Mouse (Mus musculus) naive thymus-derived CD4-positive, alpha-beta T cell, adult 2 months (primary cell): ENCODE measurements at regions not wholly inside any gene's neighbourhood (a gene's known extent, or its start where the extent isn't known, plus 50 kb on each side); places are given as distances from the start of the nearest gene placed in this dataset.

ENCODE experiments used
- DNase-seq: peaks from one replicate; pipeline ENCODE4 v3.0.0-alpha.2; 2011; ENCODE audit warnings: low read depth

- DNase-seq: peak; percentile 26
Measured at GRCm38 (mm10) chr3:50887002-50887401, 337.2 kb upstream of the Noct start.

- DNase-seq: no peak
Measured at GRCm38 (mm10) chr3:50888571-50889210, 335.6 kb upstream of the Noct start.

GRCm38 (mm10) chr3:50890537-50890936 is 333.7 kb upstream of the Noct start:
- no peak for DNase-seq

GRCm38 (mm10) chr3:50898179-50898578 is 326.1 kb upstream of the Noct start:
- no peak for DNase-seq

GRCm38 (mm10) chr3:50899830-50900350 is 324.4 kb upstream of the Noct start:
- no peak for DNase-seq

GRCm38 (mm10) chr3:50900566-50900965 is 323.7 kb upstream of the Noct start:
- no peak for DNase-seq

GRCm38 (mm10) chr3:50901321-50901720 is 322.9 kb upstream of the Noct start:
- DNase-seq: no peak

GRCm38 (mm10) chr3:50902933-50903332 is 321.3 kb upstream of the Noct start:
- no peak for DNase-seq

GRCm38 (mm10) chr3:50904716-50905116 is 319.5 kb upstream of the Noct start:
- DNase-seq: no peak

- DNase-seq: no peak
Measured at GRCm38 (mm10) chr3:50905274-50905992, 318.8 kb upstream of the Noct start.

- DNase-seq: peak; percentile 88
Measured at GRCm38 (mm10) chr3:50905993-50906831, 318.0 kb upstream of the Noct start.

GRCm38 (mm10) chr3:50912980-50913518 is 311.2 kb upstream of the Noct start:
- DNase-seq: no peak

- DNase-seq: no peak
Measured at GRCm38 (mm10) chr3:50914866-50915365, 309.3 kb upstream of the Noct start.

- DNase-seq: no peak
Measured at GRCm38 (mm10) chr3:50916305-50916854, 307.9 kb upstream of the Noct start.

GRCm38 (mm10) chr3:50922347-50922746 is 301.9 kb upstream of the Noct start:
- no peak for DNase-seq

GRCm38 (mm10) chr3:50922832-50923231 is 301.4 kb upstream of the Noct start:
- no peak for DNase-seq

GRCm38 (mm10) chr3:50923327-50923726 is 300.9 kb upstream of the Noct start:
- DNase-seq: no peak

GRCm38 (mm10) chr3:50927318-50927717 is 296.9 kb upstream of the Noct start:
- DNase-seq: no peak

GRCm38 (mm10) chr3:50929013-50929412 is 295.2 kb upstream of the Noct start:
- DNase-seq: no peak

- no peak for DNase-seq
Measured at GRCm38 (mm10) chr3:50932397-50933089, 291.7 kb upstream of the Noct start.

- DNase-seq: no peak
Measured at GRCm38 (mm10) chr3:50933090-50933443, 291.2 kb upstream of the Noct start.
